Mouse (Mus musculus): ENCODE data around the gene Olfr484.
"Not testable (repeated sequence)": the region's sequence is repeated elsewhere in the genome, so short reads cannot be mapped to it uniquely, and the experiment has no call there.

The Olfr484 gene

DNA sequence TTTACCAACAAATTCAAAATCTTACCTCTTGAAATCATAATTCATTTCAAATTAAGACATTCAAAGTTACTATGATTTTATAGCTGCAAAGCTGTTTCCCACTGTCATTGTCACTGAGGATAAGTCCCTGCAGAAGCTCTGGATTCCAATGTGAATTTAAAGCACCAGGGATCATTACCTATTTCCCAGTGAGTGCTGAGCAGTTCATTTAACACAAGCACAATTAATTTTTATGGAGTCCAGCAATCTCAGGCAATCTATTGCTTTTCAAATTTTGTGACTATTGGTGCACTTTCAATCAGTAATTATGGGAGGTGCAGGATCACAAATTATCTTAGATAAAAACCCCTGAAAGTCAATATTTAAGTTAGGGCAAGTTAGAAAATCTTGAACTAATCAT is at the start of gene Olfr484:
Olfr484 (minus strand) TSS at position 101 of the 400 bp plus-strand sequence.
- in situ Hi-C loops (cut with MboI, MseI): no loop called here

GRCm38 (mm10) chr7:108172642-108173041 is 45.4 kb upstream of the Olfr484 start, which contains the start of gene Olfr486:
Gene Olfr486 (minus strand): TSS chr7:108172742.
- in situ Hi-C loops (cut with MboI, MseI): not testable (repeated sequence)

DNA sequence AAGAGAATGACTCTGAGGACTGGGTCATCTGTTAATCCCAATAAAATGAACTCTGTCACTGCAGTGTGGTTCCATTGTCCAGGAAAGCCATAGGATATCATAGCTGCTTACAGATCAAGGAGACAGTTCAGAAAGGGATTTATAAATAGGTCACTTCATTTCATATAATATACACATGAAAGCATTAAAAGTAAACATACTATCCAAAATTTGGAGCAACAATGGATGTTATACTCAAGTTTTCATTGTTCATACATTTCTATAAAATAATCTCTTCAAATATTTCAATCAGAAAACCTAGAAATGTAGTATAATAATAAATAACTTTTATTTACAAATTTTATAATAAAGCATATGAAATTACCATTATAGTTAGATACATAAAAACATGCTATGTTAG is 32.5 kb upstream of the Olfr484 start, which contains the start of gene Olfr485:
Olfr485 (minus strand) TSS at position 101 of the 400 bp plus-strand sequence.
- in situ Hi-C loops (cut with MboI, MseI): no loop called here

DNA sequence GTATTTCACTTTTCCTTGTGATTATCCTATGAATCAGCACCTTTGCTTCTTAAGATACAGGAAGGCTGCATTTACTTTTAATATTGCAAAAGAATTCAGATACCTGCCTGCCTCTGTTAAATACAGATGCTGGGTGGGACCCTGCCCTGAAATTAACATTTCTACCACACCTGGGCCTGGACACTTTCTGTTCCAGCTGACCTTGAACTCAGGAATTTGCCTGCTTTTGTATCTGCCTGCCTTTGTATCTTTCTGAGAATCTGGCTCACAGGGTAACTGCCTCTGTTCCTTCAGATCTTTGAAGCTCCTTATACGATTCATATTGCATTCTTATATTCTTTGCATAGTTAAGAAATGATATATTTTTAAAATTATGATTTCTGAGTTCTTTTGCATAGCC is 5.8 kb downstream of the Olfr484 start:
- in situ Hi-C loops (cut with MboI, MseI): no loop called here

GRCm38 (mm10) chr7:108120681-108121080 is 6.6 kb downstream of the Olfr484 start:
- in situ Hi-C loops (cut with MboI, MseI): no loop called here

- in situ Hi-C loops (cut with MboI, MseI): no loop called here
Measured at GRCm38 (mm10) chr7:108100549-108100948, 26.7 kb downstream of the Olfr484 start, which contains the start of gene Olfr483. Gene Olfr483 (plus strand): TSS chr7:108100849.

DNA sequence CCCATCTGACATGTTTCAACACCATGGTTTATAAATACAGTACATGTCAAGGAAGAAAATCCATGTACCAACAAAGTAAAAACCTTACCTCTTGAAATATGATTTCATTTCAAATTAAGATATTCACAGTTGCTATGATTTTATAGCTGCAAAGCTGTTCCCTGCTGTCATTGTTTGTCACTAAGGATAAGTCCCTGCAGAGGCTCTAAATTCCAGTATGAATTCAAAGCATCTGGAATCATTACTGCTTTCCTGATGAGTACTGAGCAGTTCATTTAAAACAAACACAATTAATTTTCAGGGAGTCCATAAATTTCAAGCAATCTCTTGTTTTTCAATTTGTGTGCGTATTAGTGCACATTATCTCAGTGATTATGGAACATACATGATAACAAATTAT is 29.8 kb downstream of the Olfr484 start, which contains the start of gene Olfr482:
Olfr482 (minus strand) TSS at position 101 of the 400 bp plus-strand sequence.
- in situ Hi-C loops (cut with MboI, MseI): no loop called here

- in situ Hi-C loops (cut with MboI, MseI): no loop called here
Measured at GRCm38 (mm10) chr7:108079555-108079954, 47.7 kb downstream of the Olfr484 start, which contains the start of gene Olfr481. Gene Olfr481 (plus strand): TSS chr7:108079855.

All from T-helper 2 cell (primary cell).